ENCODE assay signal across 21 mouse cellular contexts in the genomic region with DNA sequence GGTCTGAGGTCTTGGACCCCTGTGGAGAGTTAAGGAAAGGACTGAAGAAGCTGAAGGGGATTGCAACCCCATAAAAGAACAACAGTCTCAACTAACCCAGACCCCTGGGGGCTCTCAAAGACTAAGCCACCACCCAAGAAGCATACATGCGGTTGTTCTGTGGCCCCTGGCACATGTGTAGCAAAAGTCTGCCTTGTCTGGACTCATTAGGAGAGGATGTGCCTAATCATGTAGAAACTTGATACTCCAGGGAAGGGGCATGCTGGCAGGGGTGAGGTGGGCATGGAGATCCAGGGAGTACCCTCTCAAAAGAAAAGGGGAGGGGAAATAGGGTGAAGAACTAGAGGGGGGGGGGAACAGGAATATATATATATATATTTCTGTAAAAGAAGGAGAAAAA.
DNase-seq lines count a peak whose midpoint lies in the region; ATAC-seq and TF ChIP-seq lines count a peak whose summit lies in the region.
"Had no signal": no experiment of that assay in that cellular context is flagged by ENCODE, and none has a peak within 500 bp of the region (broad histone marks: within the 10 kb centered on the region; RNA-seq: fewer than 3 reads in every experiment).

No protein-coding gene starts in this region.

- no peaks in the 10 kb centered on the region for H3K9me3 ChIP-seq in embryonic facial prominence, embryonic 14.5 days (ENCODE audit: control insufficient read depth, low read length)
- H3K9me3 ChIP-seq in intestine, embryonic 15.5 days, result no peaks in the 10 kb centered on the region
- H3K9me3 ChIP-seq: embryonic facial prominence, embryonic 15.5 days; forebrain, embryonic 10.5 days; heart, embryonic 13.5 days; hindbrain, embryonic 12.5 days had no signal

- no peak overlapping the region for H3K27ac ChIP-seq in embryonic facial prominence, embryonic 14.5 days (replicated peaks; ENCODE audit: low read depth, low read length)
- no peak overlapping the region for H3K27ac ChIP-seq in intestine, embryonic 15.5 days
- H3K27ac ChIP-seq: embryonic facial prominence, embryonic 15.5 days; forebrain, embryonic 10.5 days; heart, embryonic 13.5 days; hindbrain, embryonic 12.5 days had no signal

- H3K9ac ChIP-seq in embryonic facial prominence, embryonic 14.5 days (ENCODE audit: low read depth, low read length), result no peak overlapping the region
- no peak overlapping the region for H3K9ac ChIP-seq in intestine, embryonic 15.5 days
- H3K9ac ChIP-seq: embryonic facial prominence, embryonic 15.5 days; heart, embryonic 13.5 days; hindbrain, embryonic 12.5 days had no signal

- peak; percentile 5 for DNase-seq in embryo, embryonic 11 days
- no peak for DNase-seq in embryo, embryonic 9.5 days (ENCODE audit: extremely low spot score)
- DNase-seq in brain, embryonic 14.5 days (ENCODE audit: low read depth), result peak; percentile 1
- DNase-seq in embryonic facial prominence, embryonic 14.5 days (ENCODE audit: low spot score), result peak; percentile 1
- peak; percentile 7 for DNase-seq in retina, embryonic 14.5 days (ENCODE audit: low spot score)
- DNase-seq in heart, postnatal 10 days, result no peak
- DNase-seq: adrenal gland, postnatal 10 days; cerebellum, adult 11-12 months; cerebellum, adult 9-10 months; cerebellum, postnatal 25 days; gastrocnemius, postnatal 25 days; heart, adult 11 months; heart, postnatal 4 days had no signal

- TF ChIP-seq POLR2A in brain, embryonic 14.5 days (IDR thresholded peaks at IDR 0.05; ENCODE audit: borderline replicate concordance, extremely low read depth, insufficient read depth, insufficient read length, poor library complexity, severe bottlenecking), result no peak

- TF ChIP-seq CTCF in brain, embryonic 14.5 days (IDR thresholded peaks at IDR 0.05; ENCODE audit: borderline replicate concordance, extremely low read depth, insufficient read depth, insufficient read length), result no peak

- H3K27me3 ChIP-seq in embryonic facial prominence, embryonic 14.5 days (replicated peaks; ENCODE audit: control insufficient read depth, insufficient read depth, low read length), result no peaks in the 10 kb centered on the region
- no peaks in the 10 kb centered on the region for H3K27me3 ChIP-seq in intestine, embryonic 15.5 days (replicated peaks)
- H3K27me3 ChIP-seq: embryonic facial prominence, embryonic 15.5 days; heart, embryonic 13.5 days; hindbrain, embryonic 12.5 days had no signal

- H3K4me3 ChIP-seq in embryonic facial prominence, embryonic 14.5 days (ENCODE audit: low read depth, low read length), result no peak overlapping the region
- H3K4me3 ChIP-seq in intestine, embryonic 15.5 days (replicated peaks), result no peak overlapping the region
- H3K4me3 ChIP-seq: embryonic facial prominence, embryonic 15.5 days; erythroblast, embryonic 14.5 days; forebrain, embryonic 10.5 days; heart, embryonic 13.5 days; hindbrain, embryonic 12.5 days had no signal

- H3K4me1 ChIP-seq in embryonic facial prominence, embryonic 14.5 days (ENCODE audit: control insufficient read depth, insufficient read depth, low read length), result no peaks in the 10 kb centered on the region
- H3K4me1 ChIP-seq in intestine, embryonic 15.5 days (replicated peaks), result no peaks in the 10 kb centered on the region
- H3K4me1 ChIP-seq: embryonic facial prominence, embryonic 15.5 days; heart, embryonic 13.5 days; hindbrain, embryonic 12.5 days had no signal

- ATAC-seq in embryonic facial prominence, embryonic 14.5 days (ENCODE audit: low read depth), result no peak
- no peak for ATAC-seq in intestine, embryonic 15.5 days
- ATAC-seq: forebrain, embryonic 16.5 days; hindbrain, embryonic 16.5 days had no signal

- H3K36me3 ChIP-seq in embryonic facial prominence, embryonic 14.5 days (ENCODE audit: control insufficient read depth, insufficient read depth, low read length), result no peaks in the 10 kb centered on the region
- no peaks in the 10 kb centered on the region for H3K36me3 ChIP-seq in intestine, embryonic 15.5 days
- H3K36me3 ChIP-seq: embryonic facial prominence, embryonic 15.5 days; forebrain, embryonic 10.5 days; heart, embryonic 13.5 days; hindbrain, embryonic 12.5 days had no signal

- no peak overlapping the region for H3K4me2 ChIP-seq in embryonic facial prominence, embryonic 14.5 days (ENCODE audit: low read depth, low read length)
- H3K4me2 ChIP-seq in intestine, embryonic 15.5 days (replicated peaks), result no peak overlapping the region
- H3K4me2 ChIP-seq: embryonic facial prominence, embryonic 15.5 days; heart, embryonic 13.5 days; hindbrain, embryonic 12.5 days had no signal

- intact Hi-C loops in heart, postnatal 10 days (cut with DNase I), result no loop called here

- 21% methylated on average over 1 of the region's 1 CpGs for WGBS in embryonic facial prominence, embryonic 14.5 days
- WGBS in intestine, embryonic 15.5 days, result 73% methylated on average over 1 of the region's 1 CpGs

Comparison
In these comparisons a context has a peak if more than half of its experiments do, and no peak if none do; other contexts are left out.
1. DNase-seq: peak in embryo, embryonic 11 days (single experiment), brain, embryonic 14.5 days (single experiment), embryonic facial prominence, embryonic 14.5 days (single experiment) and retina, embryonic 14.5 days (single experiment); none in embryo, embryonic 9.5 days (single experiment) and heart, postnatal 10 days (0 of 2).